Mouse (Mus musculus) cerebellum, postnatal 14 days (tissue): Measurements from ENCODE around the gene Clec4a3.
"Not testable (repeated sequence)": the region's sequence is repeated elsewhere in the genome, so short reads cannot be mapped to it uniquely, and the experiment has no call there.

ENCODE experiments used
- DNase-seq, 2 experiments: peaks; one replicate each; pipeline ENCODE4 v3.0.0; 2021; ENCODE audit warnings: mixed read lengths in 2 of 2

Gene Clec4a3

DNA sequence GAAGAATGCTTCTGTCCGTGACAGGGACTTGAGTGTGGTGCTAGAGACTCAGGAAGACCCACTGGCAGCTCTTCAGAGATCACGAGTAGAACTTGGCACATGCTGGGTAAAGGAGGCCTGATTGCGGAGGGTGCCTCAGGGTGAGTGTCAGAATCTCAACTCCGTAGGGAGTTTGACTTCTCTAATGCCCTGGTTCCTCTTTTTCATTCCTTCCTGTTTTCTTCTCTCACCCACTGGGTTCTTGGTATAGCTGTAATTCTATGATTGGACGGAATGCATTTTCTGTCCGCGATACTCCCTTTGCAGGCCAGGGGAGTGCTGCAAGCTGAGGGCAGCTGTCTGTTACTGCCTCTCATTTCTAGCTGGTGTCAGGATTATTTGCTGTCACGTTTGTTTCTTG, at the start of gene Clec4a3:
Gene Clec4a3 (plus strand): TSS at position 115 of the 400 bp plus-strand sequence.
- DNase-seq: peak in 1 of 2 experiments; percentile 3

GRCm38 (mm10) chr6:122919922-122920321, 32.4 kb upstream of the Clec4a3 start:
- DNase-seq: no peak

DNA sequence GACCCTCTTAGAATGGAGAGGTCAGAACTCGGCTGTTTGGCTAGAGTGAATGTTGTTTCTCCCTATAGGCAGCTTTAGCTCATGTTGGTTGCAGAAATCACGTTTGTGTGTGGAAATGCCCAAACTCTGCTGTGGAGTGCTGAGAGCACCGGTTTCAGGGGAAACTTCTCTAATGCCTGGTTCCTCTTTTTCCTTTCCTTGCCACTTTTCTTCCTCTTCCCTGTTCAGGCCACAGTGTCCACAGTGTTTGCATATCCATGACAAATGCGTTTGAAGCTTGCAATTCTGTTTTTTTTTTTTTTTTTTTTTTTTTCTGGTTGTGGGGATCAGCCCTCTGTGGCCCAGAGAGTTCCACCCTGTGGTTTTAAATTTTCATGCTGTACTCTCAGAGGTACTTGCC, 30.9 kb upstream of the Clec4a3 start, which contains the start of gene Clec4a1:
Gene Clec4a1 (plus strand): TSS at position 398 of the 400 bp plus-strand sequence.
- DNase-seq: no peak

- no peak for DNase-seq
Measured at GRCm38 (mm10) chr6:122934845-122935244, 17.5 kb upstream of the Clec4a3 start.

DNA sequence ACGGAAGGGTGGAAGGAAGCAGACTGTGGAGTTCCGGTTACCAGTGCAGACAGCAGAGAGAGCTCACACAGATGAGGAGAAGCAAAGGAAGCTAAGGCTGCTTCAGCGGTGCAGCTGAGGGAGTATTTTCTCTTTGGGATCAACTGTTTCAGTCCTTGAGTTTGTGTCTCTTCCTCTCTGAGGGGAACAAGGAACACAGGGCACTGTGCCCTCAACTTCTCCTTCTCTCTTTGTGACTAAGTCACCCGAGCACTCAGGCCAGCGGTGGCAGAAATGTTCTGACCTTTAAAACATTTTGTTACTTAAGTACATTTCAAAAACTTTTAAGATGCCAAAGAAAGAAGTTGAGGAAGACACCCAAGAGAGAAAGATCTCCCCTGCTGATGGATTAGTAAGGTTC, 12.7 kb upstream of the Clec4a3 start:
- DNase-seq: no peak

DNA sequence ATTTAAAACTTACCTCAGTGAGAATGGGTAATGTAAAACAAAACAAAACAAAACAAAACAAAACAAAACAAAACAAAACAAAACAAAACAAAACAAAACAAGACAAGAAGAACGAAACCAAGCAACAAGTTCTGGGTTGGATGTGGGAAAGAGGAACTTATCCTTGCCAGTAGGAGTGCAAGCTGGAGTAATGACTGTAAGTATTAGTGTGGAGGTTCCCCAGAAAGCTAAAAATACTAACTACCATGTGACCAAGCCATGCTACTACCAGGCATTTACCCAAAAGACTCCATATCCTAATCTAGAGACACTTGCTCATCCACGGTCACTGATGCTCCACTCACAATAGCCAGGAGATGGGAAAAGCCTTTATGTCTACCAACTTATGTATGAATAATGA, 5.6 kb upstream of the Clec4a3 start:
- DNase-seq: no peak

DNA sequence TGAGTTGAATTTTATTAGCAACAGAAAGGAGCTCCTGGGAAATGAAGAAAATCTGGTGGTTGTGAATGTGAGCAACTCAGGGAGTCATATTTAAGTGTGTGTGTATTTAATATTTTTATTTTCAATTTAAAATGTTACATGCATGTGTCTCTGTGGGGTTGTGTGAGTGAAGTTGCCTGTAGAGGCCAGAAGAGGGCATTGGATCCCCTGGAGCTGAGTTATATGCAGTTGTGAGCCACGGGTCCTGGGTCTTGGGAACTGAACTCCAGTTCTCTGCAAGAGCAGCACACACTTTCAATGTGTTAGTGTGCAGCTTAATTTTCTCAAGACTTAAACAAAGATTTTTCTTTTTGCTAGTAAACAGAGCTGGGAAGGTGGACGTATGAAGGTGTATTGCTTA, 12.2 kb downstream of the Clec4a3 start:
- no peak for DNase-seq

DNA sequence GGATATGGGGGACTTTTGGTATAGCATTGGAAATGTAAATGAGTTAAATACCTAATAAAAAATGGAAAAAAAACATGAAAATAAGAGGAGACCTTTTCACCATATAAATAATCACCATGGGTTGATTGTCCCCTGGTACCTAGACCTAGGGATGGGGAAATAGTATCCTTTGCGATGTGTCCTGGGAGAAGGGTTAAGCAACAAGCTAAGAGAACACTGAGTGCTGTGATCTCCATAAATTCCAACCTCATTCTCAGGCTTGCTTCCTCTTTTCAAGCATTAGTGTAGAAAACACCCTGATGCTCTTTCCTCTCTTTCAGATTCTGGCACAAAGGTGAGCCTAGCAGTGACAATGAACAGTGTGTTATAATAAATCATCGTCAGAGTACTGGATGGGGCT, 16.7 kb downstream of the Clec4a3 start:
- DNase-seq: no peak

- DNase-seq: no peak
Measured at GRCm38 (mm10) chr6:122989876-122990437, 37.6 kb downstream of the Clec4a3 start, which contains the start of gene Clec4a4. Gene Clec4a4, plus strand, starts transcription at chr6:122990367.

DNA sequence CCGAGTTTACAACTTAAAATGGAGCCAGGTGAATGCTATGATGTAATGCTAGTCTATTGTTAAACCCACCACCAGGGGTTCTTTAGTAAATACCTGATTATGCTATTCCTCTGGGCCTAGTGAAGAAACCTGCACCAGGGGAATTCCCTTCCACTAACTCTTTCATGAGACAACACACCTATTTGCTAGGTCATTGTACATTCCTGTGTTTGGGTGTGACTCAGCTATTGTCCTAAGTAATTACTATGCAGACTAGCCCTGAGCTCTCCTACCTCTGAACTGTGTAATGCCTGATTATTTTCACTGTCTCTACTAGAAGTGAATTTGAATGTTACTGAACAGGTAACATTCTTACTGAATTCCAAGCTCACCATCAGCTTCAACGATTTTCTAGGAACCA, 52.4 kb downstream of the Clec4a3 start:
- DNase-seq: not testable (repeated sequence)

DNA sequence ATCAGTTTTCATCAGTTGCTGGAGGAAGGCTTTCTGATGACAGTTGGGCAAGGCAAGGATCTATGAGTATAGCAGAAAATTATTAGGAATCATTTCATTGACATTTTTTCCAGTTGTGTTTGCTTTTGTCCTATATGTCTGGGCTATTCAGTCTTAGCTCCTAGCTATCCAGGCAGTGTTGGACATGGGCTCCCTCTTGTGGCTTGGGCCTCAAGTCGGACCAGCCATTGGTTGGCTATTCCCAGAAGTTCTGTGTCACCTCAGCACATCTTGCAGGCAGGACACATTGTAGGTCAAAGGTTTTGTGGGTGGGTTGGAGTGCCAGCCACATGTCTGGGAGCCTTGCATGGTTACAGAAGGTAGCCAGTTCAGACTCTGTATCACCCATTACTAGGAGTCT, 53.3 kb downstream of the Clec4a3 start:
- DNase-seq: peak; percentile 0 to 1
